Mouse (Mus musculus): ENCODE data around the gene Gnai1. TPM values are rescaled to one million over a fixed set of nuclear protein-coding genes. Genes with fewer than 3 reads are reported as not detected.

The Gnai1 gene
- total and polyA plus RNA-seq, 2 experiments from 2014 or later, result 17.0 to 19.2 TPM

DNA sequence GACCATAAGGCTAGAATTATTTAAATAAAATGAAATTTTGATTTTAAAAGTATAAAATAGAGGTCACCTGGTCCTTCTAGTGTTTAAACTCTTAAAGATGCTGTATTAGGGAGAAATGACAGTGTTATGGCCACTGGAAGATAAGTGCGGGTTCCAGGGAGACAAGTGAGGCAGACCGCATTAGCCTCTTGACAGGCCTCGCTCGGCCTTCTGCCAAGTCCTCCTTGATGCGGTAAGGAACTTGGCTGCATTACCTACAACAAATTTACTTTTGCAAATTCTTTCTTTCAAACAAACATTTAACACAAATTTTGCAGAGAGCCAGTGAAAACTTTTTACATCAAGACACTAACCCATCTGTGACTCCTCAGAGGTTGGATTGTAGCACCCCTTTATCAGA is 27.9 kb downstream of the Gnai1 start:
- no peaks in the 10 kb centered on the region for H3K27me3 ChIP-seq (ENCODE audit: control insufficient read depth, insufficient read depth, low read length)
- TF ChIP-seq CTCF (IDR thresholded peaks at IDR 0.05; ENCODE audit: low read depth) (no peak), EP300 (IDR thresholded peaks at IDR 0.05; ENCODE audit: low read depth) (no peak)
- H3K36me3 ChIP-seq (replicated peaks; ENCODE audit: control insufficient read depth, insufficient read depth, low read length), result no peaks in the 10 kb centered on the region
- no peak for ATAC-seq (ENCODE audit: insufficient read depth, low read depth)
- 76% methylated on average over 5 of the region's 5 CpGs for WGBS
- no peaks in the 10 kb centered on the region for H3K4me1 ChIP-seq (ENCODE audit: control insufficient read depth, insufficient read depth)
- no peak for DNase-seq (ENCODE audit: low spot score)
- no peak overlapping the region for H3K9ac ChIP-seq (replicated peaks; ENCODE audit: low read depth, low read length)
- H3K27ac ChIP-seq (ENCODE audit: low read depth), result no peak overlapping the region
- no peak overlapping the region for H3K4me2 ChIP-seq (ENCODE audit: low read depth, low read length)
- H3K9me3 ChIP-seq (replicated peaks; ENCODE audit: control insufficient read depth, low read length), result no peaks in the 10 kb centered on the region
- H3K4me3 ChIP-seq (ENCODE audit: low read depth, low read length), result no peak overlapping the region

DNA sequence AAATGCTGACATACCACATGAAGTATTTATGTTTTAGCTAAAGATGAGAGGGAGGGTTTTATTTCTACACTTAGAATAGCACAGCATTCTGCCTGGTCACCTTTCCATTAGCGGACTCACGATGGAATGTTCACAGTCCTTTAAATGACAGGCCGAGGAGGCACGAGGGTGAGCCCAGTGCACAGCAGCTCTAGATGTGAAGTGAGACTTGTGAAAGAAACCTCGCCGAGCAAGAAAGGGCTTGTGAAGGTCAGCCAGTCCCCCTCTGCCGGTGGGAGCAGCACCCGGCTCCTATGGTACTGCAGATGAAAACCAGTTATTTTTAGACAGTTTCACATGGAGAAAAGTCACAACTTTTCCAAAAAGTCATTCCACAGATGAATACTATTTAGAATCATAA is 29.4 kb downstream of the Gnai1 start:
- Histone ChIP-seq H3K36me3 (replicated peaks; ENCODE audit: control insufficient read depth, insufficient read depth, low read length) (no peaks in the 10 kb centered on the region), H3K9ac (replicated peaks; ENCODE audit: low read depth, low read length) (no peak overlapping the region), H3K4me2 (ENCODE audit: low read depth, low read length) (peak overlapping the region; percentile 29; the same call in 1 of the 2 replicates), H3K4me1 (ENCODE audit: control insufficient read depth, insufficient read depth) (no peaks in the 10 kb centered on the region), H3K9me3 (replicated peaks; ENCODE audit: control insufficient read depth, low read length) (no peaks in the 10 kb centered on the region), H3K27me3 (ENCODE audit: control insufficient read depth, insufficient read depth, low read length) (no peaks in the 10 kb centered on the region), H3K27ac (ENCODE audit: low read depth) (peak overlapping the region; percentile 65), H3K4me3 (ENCODE audit: low read depth, low read length) (no peak overlapping the region)
- DNase-seq (ENCODE audit: low spot score), result peak; percentile 39
- peak; percentile 91 for ATAC-seq (ENCODE audit: insufficient read depth, low read depth)
- TF ChIP-seq CTCF (IDR thresholded peaks at IDR 0.05; ENCODE audit: low read depth) (peak; percentile 11; the same call in 1 of the 2 replicates), EP300 (IDR thresholded peaks at IDR 0.05; ENCODE audit: low read depth) (no peak)
- 19% methylated on average over 8 of the region's 8 CpGs for WGBS

DNA sequence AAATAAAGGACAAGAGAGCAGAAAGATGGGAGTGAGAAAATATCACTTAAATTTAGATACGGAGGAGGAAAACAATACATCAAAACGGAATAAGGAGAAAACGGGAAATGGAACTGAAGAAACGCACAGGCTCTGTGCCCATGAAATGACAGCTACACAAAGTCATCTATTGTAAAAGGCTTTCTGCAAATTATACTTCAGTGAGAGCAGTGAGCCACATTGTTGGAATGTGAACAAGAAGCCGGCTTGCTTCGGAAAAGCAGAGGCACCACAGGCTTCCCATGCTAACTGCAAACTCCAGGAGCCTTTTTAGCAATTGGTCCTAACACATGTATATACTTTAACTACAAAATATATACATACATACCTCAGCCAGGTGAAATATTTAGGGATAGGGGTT is 34.0 kb downstream of the Gnai1 start:
- Histone ChIP-seq H3K9me3 (replicated peaks; ENCODE audit: control insufficient read depth, low read length) (no peaks in the 10 kb centered on the region), H3K36me3 (replicated peaks; ENCODE audit: control insufficient read depth, insufficient read depth, low read length) (no peaks in the 10 kb centered on the region), H3K4me3 (ENCODE audit: low read depth, low read length) (no peak overlapping the region), H3K9ac (replicated peaks; ENCODE audit: low read depth, low read length) (no peak overlapping the region), H3K27ac (ENCODE audit: low read depth) (no peak overlapping the region), H3K4me2 (ENCODE audit: low read depth, low read length) (no peak overlapping the region), H3K27me3 (ENCODE audit: control insufficient read depth, insufficient read depth, low read length) (no peaks in the 10 kb centered on the region), H3K4me1 (ENCODE audit: control insufficient read depth, insufficient read depth) (no peaks in the 10 kb centered on the region)
- DNase-seq (ENCODE audit: low spot score), result no peak
- no peak for TF ChIP-seq EP300 (IDR thresholded peaks at IDR 0.05; ENCODE audit: low read depth)
- TF ChIP-seq CTCF (IDR thresholded peaks at IDR 0.05; ENCODE audit: low read depth), result no peak
- ATAC-seq (ENCODE audit: insufficient read depth, low read depth), result no peak
- 59% methylated on average over 6 of the region's 6 CpGs for WGBS

DNA sequence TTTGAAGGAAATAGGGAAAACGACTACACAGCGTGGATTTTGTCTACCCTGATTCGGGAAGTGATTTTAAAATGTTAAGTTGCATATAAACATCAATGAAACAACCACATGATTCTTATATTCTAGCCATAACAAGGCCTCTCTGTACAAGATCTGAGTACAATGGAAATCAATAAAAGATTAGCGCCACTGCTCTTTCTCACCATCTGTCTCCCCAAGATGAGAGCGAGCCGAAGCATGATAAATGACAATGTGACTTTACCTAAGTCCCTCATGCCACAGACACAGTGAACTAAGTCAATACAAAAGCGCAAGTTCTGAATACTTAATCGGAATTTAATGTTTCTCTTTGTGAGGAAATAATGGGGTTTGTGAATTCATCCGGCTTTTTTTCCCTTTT is 36.6 kb downstream of the Gnai1 start:
- WGBS, result 88% methylated on average over 9 of the region's 9 CpGs

GRCm38 (mm10) chr5:18321661-18322060 is 38.5 kb downstream of the Gnai1 start:
- TF ChIP-seq CTCF (IDR thresholded peaks at IDR 0.05; ENCODE audit: low read depth) (no peak), EP300 (IDR thresholded peaks at IDR 0.05; ENCODE audit: low read depth) (no peak)
- no peak for DNase-seq (ENCODE audit: low spot score)
- H3K27me3 ChIP-seq (ENCODE audit: control insufficient read depth, insufficient read depth, low read length), result no peaks in the 10 kb centered on the region
- H3K4me3 ChIP-seq (ENCODE audit: low read depth, low read length), result no peak overlapping the region
- H3K9me3 ChIP-seq (replicated peaks; ENCODE audit: control insufficient read depth, low read length), result no peaks in the 10 kb centered on the region
- no peak overlapping the region for H3K27ac ChIP-seq (ENCODE audit: low read depth)
- no peak for ATAC-seq (ENCODE audit: insufficient read depth, low read depth)
- H3K4me1 ChIP-seq (ENCODE audit: control insufficient read depth, insufficient read depth), result no peaks in the 10 kb centered on the region
- no peak overlapping the region for H3K9ac ChIP-seq (replicated peaks; ENCODE audit: low read depth, low read length)
- WGBS, result 89% methylated on average over 3 of the region's 3 CpGs
- no peak overlapping the region for H3K4me2 ChIP-seq (ENCODE audit: low read depth, low read length)
- no peaks in the 10 kb centered on the region for H3K36me3 ChIP-seq (replicated peaks; ENCODE audit: control insufficient read depth, insufficient read depth, low read length)

More for the DNA sequence above, 36.6 kb downstream of the Gnai1 start:
- Histone ChIP-seq H3K4me3 (ENCODE audit: low read depth, low read length) (no peak overlapping the region), H3K27me3 (ENCODE audit: control insufficient read depth, insufficient read depth, low read length) (no peaks in the 10 kb centered on the region), H3K9me3 (replicated peaks; ENCODE audit: control insufficient read depth, low read length) (no peaks in the 10 kb centered on the region), H3K4me1 (ENCODE audit: control insufficient read depth, insufficient read depth) (no peaks in the 10 kb centered on the region), H3K9ac (replicated peaks; ENCODE audit: low read depth, low read length) (no peak overlapping the region), H3K27ac (ENCODE audit: low read depth) (no peak overlapping the region), H3K4me2 (ENCODE audit: low read depth, low read length) (no peak overlapping the region), H3K36me3 (replicated peaks; ENCODE audit: control insufficient read depth, insufficient read depth, low read length) (no peaks in the 10 kb centered on the region)
- no peak for TF ChIP-seq CTCF (IDR thresholded peaks at IDR 0.05; ENCODE audit: low read depth)
- no peak for TF ChIP-seq EP300 (IDR thresholded peaks at IDR 0.05; ENCODE audit: low read depth)
- DNase-seq (ENCODE audit: low spot score) (no peak), ATAC-seq (ENCODE audit: insufficient read depth, low read depth) (no peak)

DNA sequence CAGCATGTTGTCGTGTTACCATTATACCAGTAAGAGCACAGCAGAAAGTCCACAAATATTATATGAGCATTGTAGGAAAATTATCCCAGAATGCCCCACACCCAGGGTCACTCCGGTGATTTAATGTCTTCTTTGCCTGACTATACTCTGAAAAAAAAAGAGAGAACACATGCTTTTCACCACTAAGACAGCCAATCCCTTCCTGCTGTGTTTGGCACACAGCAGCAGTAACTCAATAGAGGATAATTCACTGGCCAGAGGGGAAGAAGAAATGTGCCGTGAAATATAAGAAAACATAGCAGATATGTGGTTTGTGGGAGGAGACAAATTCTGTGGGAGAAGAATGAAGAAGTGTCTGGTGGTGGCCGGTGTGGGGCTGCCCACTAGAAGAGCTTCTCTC is 41.3 kb downstream of the Gnai1 start:
- no peaks in the 10 kb centered on the region for H3K27me3 ChIP-seq (ENCODE audit: control insufficient read depth, insufficient read depth, low read length)
- H3K9ac ChIP-seq (replicated peaks; ENCODE audit: low read depth, low read length), result no peak overlapping the region
- 77% methylated on average over 4 of the region's 4 CpGs for WGBS
- TF ChIP-seq EP300 (IDR thresholded peaks at IDR 0.05; ENCODE audit: low read depth) (no peak), CTCF (IDR thresholded peaks at IDR 0.05; ENCODE audit: low read depth) (no peak)
- H3K4me2 ChIP-seq (ENCODE audit: low read depth, low read length), result no peak overlapping the region
- no peak overlapping the region for H3K4me3 ChIP-seq (ENCODE audit: low read depth, low read length)
- no peaks in the 10 kb centered on the region for H3K9me3 ChIP-seq (replicated peaks; ENCODE audit: control insufficient read depth, low read length)
- DNase-seq (ENCODE audit: low spot score) (no peak), ATAC-seq (ENCODE audit: insufficient read depth, low read depth) (no peak)
- no peaks in the 10 kb centered on the region for H3K36me3 ChIP-seq (replicated peaks; ENCODE audit: control insufficient read depth, insufficient read depth, low read length)
- no peaks in the 10 kb centered on the region for H3K4me1 ChIP-seq (ENCODE audit: control insufficient read depth, insufficient read depth)
- H3K27ac ChIP-seq (ENCODE audit: low read depth), result no peak overlapping the region

Measured in heart, postnatal 0 days (tissue).